Mouse (Mus musculus) midbrain, embryonic 13.5 days (tissue): ENCODE results near the gene Rgs1. TPM values are rescaled to one million over a fixed set of nuclear protein-coding genes. Genes with fewer than 3 reads are reported as not detected.

ENCODE experiments used
- ATAC-seq: fragments of 200-750 bp; cut with Nextera tagmentation; 2 replicates; pipeline ENCODE4 v1.8.0; 2017; ENCODE audit warnings: mild to moderate bottlenecking, moderate TSS enrichment, moderate library complexity
- H3K27ac ChIP-seq: fragments of 300-500 bp; sonication (generic); 2 replicates; pipeline ENCODE4 v1.5.1; 2015; ENCODE audit warnings: inconsistent platforms, mild to moderate bottlenecking, moderate library complexity
- H3K27me3 ChIP-seq: fragments of 300-500 bp; sonication (generic); 2 replicates; pipeline ENCODE4 v1.6.1; 2015; ENCODE audit warnings: mild to moderate bottlenecking, inconsistent platforms
- H3K36me3 ChIP-seq: fragments of 300-500 bp; sonication (generic); 2 replicates; pipeline ENCODE4 v1.6.1; 2015; ENCODE audit warnings: mild to moderate bottlenecking, inconsistent platforms
- H3K4me1 ChIP-seq: fragments of 300-500 bp; sonication (generic); replicated peaks from 2 replicates; pipeline ENCODE4 v1.6.1; 2015; ENCODE audit warnings: inconsistent platforms
- H3K4me2 ChIP-seq: fragments of 300-500 bp; sonication (generic); replicated peaks from 2 replicates; pipeline ENCODE4 v1.6.1; 2015; ENCODE audit warnings: moderate library complexity, mild to moderate bottlenecking, inconsistent platforms
- H3K4me3 ChIP-seq: fragments of 300-500 bp; sonication (generic); replicated peaks from 2 replicates; pipeline ENCODE4 v1.5.1; 2015; ENCODE audit warnings: mild to moderate bottlenecking, inconsistent platforms
- H3K9ac ChIP-seq: fragments of 300-500 bp; sonication (generic); replicated peaks from 2 replicates; pipeline ENCODE4 v1.6.1; 2015; ENCODE audit warnings: mild to moderate bottlenecking, inconsistent platforms
- H3K9me3 ChIP-seq: fragments of 300-500 bp; sonication (generic); 2 replicates; pipeline ENCODE4 v1.6.1; 2016; ENCODE audit warnings: mild to moderate bottlenecking, inconsistent platforms
- WGBS: fragments of 180-500 bp; shearing (Covaris S2); methylation state at CpG from one replicate; pipeline ENCODE4 v1.1.7; 2015; 5-methylcytosine and 5-hydroxymethylcytosine counted together
- polyA plus RNA-seq: library from polyadenylated mRNA; unstranded; fragments of >200 nt; fragmentation: Nextera tagmentation; extraction: Ambion mirVana; gene quantifications from 2 replicates; pipeline ENCODE4 v1.2.1, GENCODE M21; 2015

The Rgs1 gene
- polyA plus RNA-seq, 1 experiment from 2014 or later, result not detected

- Histone ChIP-seq H3K4me2 (no peak overlapping the region), H3K4me3 (no peak overlapping the region), H3K4me1 (no peaks in the 10 kb centered on the region), H3K9ac (no peak overlapping the region), H3K36me3 (no peaks in the 10 kb centered on the region), H3K27ac (no peak overlapping the region), H3K27me3 (no peaks in the 10 kb centered on the region), H3K9me3 (no peaks in the 10 kb centered on the region)
- 81% methylated on average over 1 of the region's 1 CpGs for WGBS
- no peak for ATAC-seq
Observed at GRCm38 (mm10) chr1:144247382-144247781, 1.7 kb downstream of the Rgs1 start.

GRCm38 (mm10) chr1:144243511-144243910, 5.5 kb downstream of the Rgs1 start:
- Histone ChIP-seq H3K9me3 (no peaks in the 10 kb centered on the region), H3K4me3 (no peak overlapping the region), H3K27me3 (no peaks in the 10 kb centered on the region), H3K4me2 (no peak overlapping the region), H3K9ac (no peak overlapping the region), H3K4me1 (no peaks in the 10 kb centered on the region), H3K36me3 (no peaks in the 10 kb centered on the region), H3K27ac (no peak overlapping the region)
- no peak for ATAC-seq
- 82% methylated on average over 1 of the region's 1 CpGs for WGBS

- Histone ChIP-seq H3K4me1 (no peaks in the 10 kb centered on the region), H3K36me3 (no peaks in the 10 kb centered on the region), H3K27ac (no peak overlapping the region), H3K27me3 (no peaks in the 10 kb centered on the region), H3K9me3 (no peaks in the 10 kb centered on the region), H3K9ac (no peak overlapping the region), H3K4me3 (no peak overlapping the region), H3K4me2 (no peak overlapping the region)
- WGBS, result 77% methylated on average over 2 of the region's 2 CpGs
- ATAC-seq, result no peak
Observed at GRCm38 (mm10) chr1:144239195-144239594, 9.8 kb downstream of the Rgs1 start.

GRCm38 (mm10) chr1:144215230-144215629, 33.8 kb downstream of the Rgs1 start:
- Histone ChIP-seq H3K9ac (no peak overlapping the region), H3K4me3 (no peak overlapping the region), H3K27ac (no peak overlapping the region), H3K9me3 (no peaks in the 10 kb centered on the region), H3K27me3 (no peaks in the 10 kb centered on the region), H3K4me1 (no peaks in the 10 kb centered on the region), H3K4me2 (no peak overlapping the region), H3K36me3 (no peaks in the 10 kb centered on the region)
- ATAC-seq, result no peak

GRCm38 (mm10) chr1:144210912-144211311, 38.1 kb downstream of the Rgs1 start:
- WGBS, result 59% methylated on average over 3 of the region's 3 CpGs
- no peak overlapping the region for H3K4me2 ChIP-seq

GRCm38 (mm10) chr1:144206281-144207061, 42.6 kb downstream of the Rgs1 start:
- Histone ChIP-seq H3K9me3 (no peaks in the 10 kb centered on the region), H3K27me3 (no peaks in the 10 kb centered on the region), H3K9ac (no peak overlapping the region), H3K36me3 (no peaks in the 10 kb centered on the region), H3K4me2 (no peak overlapping the region), H3K27ac (no peak overlapping the region), H3K4me1 (no peaks in the 10 kb centered on the region), H3K4me3 (no peak overlapping the region)
- 79% methylated on average over 7 of the region's 7 CpGs for WGBS
- no peak for ATAC-seq

More at GRCm38 (mm10) chr1:144210912-144211311, 38.1 kb downstream of the Rgs1 start:
- Histone ChIP-seq H3K27ac (no peak overlapping the region), H3K27me3 (no peaks in the 10 kb centered on the region), H3K4me3 (no peak overlapping the region), H3K36me3 (no peaks in the 10 kb centered on the region), H3K9me3 (no peaks in the 10 kb centered on the region), H3K4me1 (no peaks in the 10 kb centered on the region), H3K9ac (no peak overlapping the region)
- ATAC-seq, result no peak

GRCm38 (mm10) chr1:144204766-144205165, 44.3 kb downstream of the Rgs1 start:
- Histone ChIP-seq H3K4me1 (no peaks in the 10 kb centered on the region), H3K9me3 (no peaks in the 10 kb centered on the region), H3K27me3 (no peaks in the 10 kb centered on the region), H3K36me3 (no peaks in the 10 kb centered on the region), H3K4me3 (no peak overlapping the region), H3K27ac (no peak overlapping the region), H3K9ac (no peak overlapping the region), H3K4me2 (no peak overlapping the region)
- ATAC-seq, result no peak
- 93% methylated on average over 2 of the region's 2 CpGs for WGBS

GRCm38 (mm10) chr1:144202939-144203338, 46.1 kb downstream of the Rgs1 start:
- Histone ChIP-seq H3K27ac (no peak overlapping the region), H3K4me2 (no peak overlapping the region), H3K36me3 (no peaks in the 10 kb centered on the region), H3K9ac (no peak overlapping the region), H3K9me3 (no peaks in the 10 kb centered on the region), H3K4me1 (no peaks in the 10 kb centered on the region), H3K4me3 (no peak overlapping the region), H3K27me3 (no peaks in the 10 kb centered on the region)
- WGBS, result 95% methylated on average over 4 of the region's 4 CpGs
- ATAC-seq, result no peak

GRCm38 (mm10) chr1:144200496-144200895, 48.5 kb downstream of the Rgs1 start:
- no peak overlapping the region for H3K27ac ChIP-seq
- no peaks in the 10 kb centered on the region for H3K4me1 ChIP-seq
- no peak overlapping the region for H3K9ac ChIP-seq
- H3K36me3 ChIP-seq, result no peaks in the 10 kb centered on the region
- 74% methylated on average over 2 of the region's 2 CpGs for WGBS
- H3K4me3 ChIP-seq, result no peak overlapping the region
- no peaks in the 10 kb centered on the region for H3K9me3 ChIP-seq
- ATAC-seq, result no peak
- H3K4me2 ChIP-seq, result no peak overlapping the region
- H3K27me3 ChIP-seq, result no peaks in the 10 kb centered on the region

GRCm38 (mm10) chr1:144199538-144199937, 49.5 kb downstream of the Rgs1 start:
- H3K9me3 ChIP-seq, result no peaks in the 10 kb centered on the region
- no peaks in the 10 kb centered on the region for H3K4me1 ChIP-seq
- no peak overlapping the region for H3K4me3 ChIP-seq
- 63% methylated on average over 1 of the region's 1 CpGs for WGBS
- no peak overlapping the region for H3K4me2 ChIP-seq
- no peak overlapping the region for H3K9ac ChIP-seq
- H3K27ac ChIP-seq, result no peak overlapping the region
- no peaks in the 10 kb centered on the region for H3K27me3 ChIP-seq
- no peaks in the 10 kb centered on the region for H3K36me3 ChIP-seq
- ATAC-seq, result no peak

GRCm38 (mm10) chr1:144197684-144198083, 51.4 kb downstream of the Rgs1 start:
- Histone ChIP-seq H3K4me3 (no peak overlapping the region), H3K4me1 (no peaks in the 10 kb centered on the region), H3K36me3 (no peaks in the 10 kb centered on the region), H3K4me2 (no peak overlapping the region), H3K27ac (no peak overlapping the region), H3K9me3 (no peaks in the 10 kb centered on the region), H3K9ac (no peak overlapping the region), H3K27me3 (no peaks in the 10 kb centered on the region)
- no peak for ATAC-seq
- WGBS, result 27% methylated on average over 3 of the region's 3 CpGs
